Mouse (Mus musculus): Measurements from ENCODE around the gene Tmem210. TPM values are rescaled to one million over a fixed set of nuclear protein-coding genes. Genes with fewer than 3 reads are reported as not detected.
A peak's percentile ranks its signal among the peaks of the same experiment; 100 is the strongest.

Gene Tmem210
- polyA plus RNA-seq, 1 experiment from 2014 or later = not detected

DNA sequence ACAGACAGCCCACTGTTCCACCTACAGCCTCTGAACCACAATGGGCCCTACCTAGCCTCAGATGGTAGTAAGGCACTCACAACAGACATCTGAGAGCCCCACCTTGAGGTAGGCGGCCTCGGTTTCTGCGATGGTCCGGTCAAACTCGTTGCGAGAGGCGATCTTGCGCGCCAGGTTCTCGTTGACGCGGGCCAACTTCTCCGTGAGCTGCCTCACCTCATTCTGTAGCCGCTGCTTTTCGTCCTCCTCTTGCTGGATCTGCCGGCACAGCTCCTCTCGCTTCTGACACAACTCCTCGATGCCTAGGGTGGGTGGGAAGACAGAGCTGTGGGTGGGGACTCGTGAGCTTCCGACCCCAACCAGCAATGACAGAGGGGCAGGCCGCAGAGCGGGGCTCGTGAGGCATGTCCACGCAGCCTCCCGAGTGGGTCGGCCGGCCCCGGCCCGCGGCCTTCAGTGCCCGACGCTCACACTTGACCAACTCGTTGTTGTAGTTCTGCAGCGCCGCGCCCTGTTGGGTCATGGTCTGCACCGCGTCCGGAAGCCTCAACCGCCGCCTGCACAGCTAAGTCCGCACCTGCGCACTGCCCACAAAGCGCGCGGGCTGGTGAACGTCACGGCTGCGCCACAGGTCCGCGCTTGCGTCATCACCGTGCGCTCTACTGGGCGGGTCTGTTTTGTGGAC lies 16.0 kb upstream of the Tmem210 start, which contains the start of the genes Ssna1 and Anapc2:
TSS of gene Ssna1 (minus strand) at position 612 of the 685 bp plus-strand sequence.
TSS of gene Anapc2 (plus strand) at position 652 of the 685 bp plus-strand sequence.
- peaks cover 34% of the 10 kb centered on the region for H3K4me1 ChIP-seq (ENCODE audit: control insufficient read depth, insufficient read depth, low read length)
- H3K9me3 ChIP-seq (replicated peaks; ENCODE audit: control insufficient read depth, low read length) = no peaks in the 10 kb centered on the region
- under 1% methylated on average over 55 of the region's 55 CpGs for WGBS
- peaks cover 31% of the 10 kb centered on the region for H3K36me3 ChIP-seq (ENCODE audit: control insufficient read depth, insufficient read depth, low read length)
- peak; percentile 97 for ATAC-seq (ENCODE audit: insufficient read depth, low FRiP score)
- H3K27ac ChIP-seq (ENCODE audit: low read length) = peak within 1 kb of the TSS; percentile 94
- H3K9ac ChIP-seq (ENCODE audit: low read length) = peak within 1 kb of the TSS; percentile 94
- peak within 1 kb of the TSS; percentile 93 for H3K4me3 ChIP-seq (replicated peaks; ENCODE audit: low read length)
- H3K27me3 ChIP-seq (ENCODE audit: control insufficient read depth, insufficient read depth, low read length) = no peaks in the 10 kb centered on the region
- H3K4me2 ChIP-seq (ENCODE audit: low read depth, low read length) = peak within 1 kb of the TSS; percentile 94

DNA sequence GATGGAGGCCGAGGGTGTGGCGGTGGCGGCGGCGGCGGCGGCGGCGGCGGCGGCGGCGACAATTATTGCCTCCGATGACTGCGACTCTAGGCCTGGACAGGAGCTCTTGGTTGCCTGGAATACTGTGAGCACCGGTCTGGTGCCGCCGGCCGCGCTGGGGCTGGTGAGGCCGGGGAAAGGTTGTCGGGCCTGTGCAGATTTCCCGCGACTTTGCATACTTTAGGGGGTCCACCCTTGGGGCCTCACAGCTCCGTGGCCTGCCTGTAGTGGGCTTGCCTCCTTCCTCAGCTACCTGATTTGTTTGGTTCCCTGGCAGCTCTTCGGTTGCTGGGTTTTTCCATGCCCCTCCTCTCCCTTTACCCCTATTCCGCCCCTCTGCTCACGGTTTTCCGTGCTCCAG lies 15.4 kb upstream of the Tmem210 start:
- Histone ChIP-seq H3K4me2 (ENCODE audit: low read depth, low read length) (peak overlapping the region; percentile 94), H3K4me1 (ENCODE audit: control insufficient read depth, insufficient read depth, low read length) (peaks cover 28% of the 10 kb centered on the region), H3K4me3 (replicated peaks; ENCODE audit: low read length) (peak overlapping the region; percentile 93), H3K9me3 (replicated peaks; ENCODE audit: control insufficient read depth, low read length) (no peaks in the 10 kb centered on the region), H3K27ac (ENCODE audit: low read length) (peak overlapping the region; percentile 68), H3K9ac (ENCODE audit: low read length) (peak overlapping the region; percentile 94), H3K27me3 (ENCODE audit: control insufficient read depth, insufficient read depth, low read length) (no peaks in the 10 kb centered on the region), H3K36me3 (ENCODE audit: control insufficient read depth, insufficient read depth, low read length) (peaks cover 31% of the 10 kb centered on the region)
- WGBS = under 1% methylated on average over 29 of the region's 29 CpGs
- peak; percentile 37; the same call in 1 of the 2 replicates for ATAC-seq (ENCODE audit: insufficient read depth, low FRiP score)

DNA sequence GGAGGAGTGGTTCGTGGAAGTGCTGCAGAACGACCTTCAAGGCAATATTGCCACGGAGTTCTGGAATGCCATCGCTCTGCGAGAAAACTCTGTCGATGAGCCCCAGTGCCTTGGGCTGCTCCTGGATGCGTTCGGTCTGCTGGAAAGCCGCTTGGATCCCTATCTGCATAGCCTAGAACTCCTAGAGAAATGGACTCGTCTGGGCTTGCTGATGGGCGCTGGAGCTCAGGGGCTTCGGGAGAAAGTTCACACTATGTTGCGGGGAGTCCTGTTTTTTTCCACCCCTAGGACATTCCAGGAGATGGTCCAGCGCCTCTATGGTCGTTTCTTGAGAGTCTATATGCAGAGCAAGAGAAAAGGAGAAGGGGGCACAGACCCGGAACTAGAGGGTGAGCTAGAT lies 14.9 kb upstream of the Tmem210 start:
- peak overlapping the region; percentile 93 for H3K4me3 ChIP-seq (replicated peaks; ENCODE audit: low read length)
- H3K36me3 ChIP-seq (ENCODE audit: control insufficient read depth, insufficient read depth, low read length) = peaks cover 35% of the 10 kb centered on the region
- no peaks in the 10 kb centered on the region for H3K9me3 ChIP-seq (replicated peaks; ENCODE audit: control insufficient read depth, low read length)
- H3K27ac ChIP-seq (ENCODE audit: low read length) = peak overlapping the region; percentile 68; the same call in 1 of the 2 replicates
- H3K9ac ChIP-seq (ENCODE audit: low read length) = peak overlapping the region; percentile 94
- H3K4me1 ChIP-seq (ENCODE audit: control insufficient read depth, insufficient read depth, low read length) = peaks cover 23% of the 10 kb centered on the region
- H3K27me3 ChIP-seq (ENCODE audit: control insufficient read depth, insufficient read depth, low read length) = no peaks in the 10 kb centered on the region
- peak overlapping the region; percentile 94 for H3K4me2 ChIP-seq (ENCODE audit: low read depth, low read length)
- no peak for ATAC-seq (ENCODE audit: insufficient read depth, low FRiP score)
- WGBS = 33% methylated on average over 16 of the region's 16 CpGs

DNA sequence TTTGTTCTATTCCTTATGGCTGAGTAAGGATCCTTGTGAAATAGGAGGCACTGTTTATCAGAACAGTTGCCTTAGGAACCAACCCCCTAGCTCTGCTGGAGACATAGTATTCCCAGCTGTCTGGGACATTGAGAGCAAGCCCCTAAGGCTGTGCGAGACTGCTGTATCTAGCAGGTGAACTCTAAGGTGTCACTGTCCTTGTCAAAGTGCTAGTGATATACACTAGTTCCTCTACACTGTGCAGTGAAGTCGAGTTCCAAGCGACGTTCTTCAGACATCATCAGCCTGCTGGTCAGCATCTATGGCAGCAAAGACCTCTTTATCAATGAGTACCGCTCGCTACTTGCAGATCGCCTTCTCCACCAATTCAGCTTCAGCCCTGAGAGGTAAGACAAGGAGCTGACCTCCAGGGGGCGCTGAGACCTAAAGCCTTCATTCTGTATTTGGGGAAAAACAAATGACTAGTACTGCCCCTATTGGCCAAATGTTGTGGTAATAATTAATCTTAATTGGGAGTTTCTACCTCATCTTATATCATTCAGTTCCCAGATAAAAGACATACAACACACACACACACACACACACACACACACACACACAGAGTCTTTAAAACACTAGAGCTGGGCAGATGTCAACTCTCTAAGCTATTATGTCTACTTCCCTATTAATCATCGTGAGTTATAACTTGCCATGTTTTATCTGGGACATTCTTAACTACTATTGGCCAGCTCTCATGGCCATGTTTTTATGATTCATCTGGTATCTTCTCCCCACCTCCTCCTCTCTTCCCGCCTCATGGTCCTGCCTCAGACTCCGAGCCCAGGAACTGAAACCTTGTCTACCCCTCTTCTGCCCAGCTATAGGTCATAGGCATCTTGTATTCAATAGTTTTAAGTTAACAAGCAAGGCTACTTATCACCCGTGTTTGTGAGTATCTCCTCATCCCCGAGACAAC lies 8.7 kb upstream of the Tmem210 start:
- WGBS = 58% methylated on average over 13 of the region's 13 CpGs

DNA sequence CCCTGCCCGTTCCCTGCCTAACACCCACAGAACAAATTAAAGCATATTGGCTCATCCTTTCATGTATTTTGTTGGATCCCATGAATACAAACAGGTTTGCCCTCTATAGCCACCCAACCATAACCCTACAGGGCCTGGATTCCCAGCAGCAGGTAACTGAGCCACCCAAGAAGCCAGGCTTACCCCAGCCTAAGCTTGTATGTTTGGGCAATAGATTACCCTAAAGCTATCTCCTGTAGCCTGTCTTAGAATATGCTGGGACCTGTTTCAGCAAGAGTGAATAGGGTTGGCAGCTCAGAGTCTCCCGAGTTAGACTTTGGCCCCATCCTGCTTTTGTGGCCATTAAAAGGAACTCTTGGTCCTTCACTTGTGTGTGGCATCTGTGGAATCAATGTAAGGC lies 2.4 kb upstream of the Tmem210 start:
- Histone ChIP-seq H3K9ac (ENCODE audit: low read length) (no peak overlapping the region), H3K27ac (ENCODE audit: low read length) (peak overlapping the region; percentile 97), H3K4me1 (ENCODE audit: control insufficient read depth, insufficient read depth, low read length) (peaks cover 39% of the 10 kb centered on the region), H3K4me2 (ENCODE audit: low read depth, low read length) (no peak overlapping the region), H3K36me3 (ENCODE audit: control insufficient read depth, insufficient read depth, low read length) (peaks cover 14% of the 10 kb centered on the region), H3K4me3 (replicated peaks; ENCODE audit: low read length) (no peak overlapping the region), H3K27me3 (ENCODE audit: control insufficient read depth, insufficient read depth, low read length) (peaks cover 19% of the 10 kb centered on the region), H3K9me3 (replicated peaks; ENCODE audit: control insufficient read depth, low read length) (no peaks in the 10 kb centered on the region)
- no peak for ATAC-seq (ENCODE audit: insufficient read depth, low FRiP score)
- 77% methylated on average over 2 of the region's 2 CpGs for WGBS

More for the DNA sequence above, 8.7 kb upstream of the Tmem210 start:
- Histone ChIP-seq H3K4me3 (replicated peaks; ENCODE audit: low read length) (no peak overlapping the region), H3K36me3 (ENCODE audit: control insufficient read depth, insufficient read depth, low read length) (peaks cover 36% of the 10 kb centered on the region), H3K27ac (ENCODE audit: low read length) (no peak overlapping the region), H3K9ac (ENCODE audit: low read length) (no peak overlapping the region), H3K27me3 (ENCODE audit: control insufficient read depth, insufficient read depth, low read length) (no peaks in the 10 kb centered on the region), H3K9me3 (replicated peaks; ENCODE audit: control insufficient read depth, low read length) (no peaks in the 10 kb centered on the region), H3K4me2 (ENCODE audit: low read depth, low read length) (no peak overlapping the region), H3K4me1 (ENCODE audit: control insufficient read depth, insufficient read depth, low read length) (peaks cover 1% of the 10 kb centered on the region; the same call in 1 of the 2 replicates)
- peak; percentile 59; the same call in 1 of the 2 replicates for ATAC-seq (ENCODE audit: insufficient read depth, low FRiP score)

DNA sequence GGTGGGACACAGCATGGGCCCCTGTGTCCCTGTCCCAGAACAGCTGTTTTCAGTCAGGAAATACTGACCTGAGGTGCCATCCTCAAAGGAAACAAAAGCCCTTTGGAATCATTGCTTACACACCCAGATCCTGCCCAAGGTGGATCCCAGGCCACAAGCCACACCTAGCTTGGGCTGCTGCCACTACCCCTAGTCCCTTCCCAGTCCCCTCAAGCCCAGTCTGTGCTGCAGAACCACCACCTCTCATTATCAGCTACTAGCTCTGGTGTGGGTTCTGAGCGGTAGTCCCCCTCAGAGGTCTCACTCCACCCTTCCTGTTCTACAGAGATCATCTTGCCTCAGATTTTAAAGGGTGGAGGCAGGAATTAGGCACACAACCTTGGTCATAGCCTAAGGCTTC lies 1.6 kb upstream of the Tmem210 start:
- H3K36me3 ChIP-seq (ENCODE audit: control insufficient read depth, insufficient read depth, low read length) = peaks cover 14% of the 10 kb centered on the region
- WGBS = 44% methylated on average over 1 of the region's 1 CpGs
- peaks cover 39% of the 10 kb centered on the region for H3K4me1 ChIP-seq (ENCODE audit: control insufficient read depth, insufficient read depth, low read length)
- no peaks in the 10 kb centered on the region for H3K9me3 ChIP-seq (replicated peaks; ENCODE audit: control insufficient read depth, low read length)
- H3K4me3 ChIP-seq (replicated peaks; ENCODE audit: low read length) = no peak overlapping the region
- peaks cover 27% of the 10 kb centered on the region for H3K27me3 ChIP-seq (ENCODE audit: control insufficient read depth, insufficient read depth, low read length)
- peak overlapping the region; percentile 45; the same call in 1 of the 2 replicates for H3K9ac ChIP-seq (ENCODE audit: low read length)
- H3K4me2 ChIP-seq (ENCODE audit: low read depth, low read length) = peak overlapping the region; percentile 32; the same call in 1 of the 2 replicates
- peak overlapping the region; percentile 97 for H3K27ac ChIP-seq (ENCODE audit: low read length)
- ATAC-seq (ENCODE audit: insufficient read depth, low FRiP score) = 0 out of 2 replicates have a peak, but pooled peaks have one; percentile 35

DNA sequence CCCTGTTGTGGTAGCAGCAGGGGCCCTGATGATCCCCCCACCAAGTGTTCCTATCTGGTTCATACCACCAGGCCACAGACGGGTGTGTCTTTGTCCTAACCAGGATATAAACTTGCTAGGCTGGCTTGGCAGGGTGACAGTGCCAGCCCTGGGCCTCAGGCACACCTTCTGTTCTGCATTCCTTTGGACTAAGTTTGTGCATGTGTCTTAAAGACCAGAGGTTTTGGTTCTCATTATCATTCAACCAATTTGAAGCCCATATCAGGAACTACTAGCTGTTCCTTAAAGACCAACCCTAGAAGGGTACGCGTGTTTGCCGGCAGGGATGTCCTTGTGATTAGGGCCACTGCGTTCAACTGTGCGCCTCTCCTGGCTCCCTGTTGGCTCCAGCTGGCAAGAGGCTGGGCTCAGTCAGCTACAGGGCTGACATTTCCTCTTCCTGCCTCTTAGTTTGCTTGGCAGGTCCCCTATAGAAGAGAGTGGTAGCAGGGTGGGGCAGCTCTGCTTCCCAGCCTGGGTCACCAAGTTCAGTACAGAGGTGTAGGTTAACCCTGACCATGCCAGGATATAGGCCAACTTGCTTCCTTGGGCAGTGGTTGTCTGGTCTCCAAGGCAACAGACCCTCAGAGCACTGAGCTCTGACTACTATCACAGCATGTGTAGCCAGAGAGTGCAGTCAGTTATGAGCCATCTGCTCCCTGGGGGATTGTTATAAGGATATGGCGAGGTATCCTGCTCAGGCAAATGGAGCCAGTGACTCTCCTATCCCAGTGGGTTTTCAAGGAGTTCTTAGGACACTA lies 908 bp upstream of the Tmem210 start:
- peak overlapping the region; percentile 97 for H3K27ac ChIP-seq (ENCODE audit: low read length)
- H3K4me2 ChIP-seq (ENCODE audit: low read depth, low read length) = peak overlapping the region; percentile 32; the same call in 1 of the 2 replicates
- H3K9ac ChIP-seq (ENCODE audit: low read length) = peak overlapping the region; percentile 42; the same call in 1 of the 2 replicates
- H3K4me1 ChIP-seq (ENCODE audit: control insufficient read depth, insufficient read depth, low read length) = peaks cover 45% of the 10 kb centered on the region
- no peaks in the 10 kb centered on the region for H3K9me3 ChIP-seq (replicated peaks; ENCODE audit: control insufficient read depth, low read length)
- no peak overlapping the region for H3K4me3 ChIP-seq (replicated peaks; ENCODE audit: low read length)
- ATAC-seq (ENCODE audit: insufficient read depth, low FRiP score) = peak; percentile 80
- peaks cover 14% of the 10 kb centered on the region for H3K36me3 ChIP-seq (ENCODE audit: control insufficient read depth, insufficient read depth, low read length)
- WGBS = 27% methylated on average over 7 of the region's 7 CpGs
- H3K27me3 ChIP-seq (ENCODE audit: control insufficient read depth, insufficient read depth, low read length) = peaks cover 34% of the 10 kb centered on the region

DNA sequence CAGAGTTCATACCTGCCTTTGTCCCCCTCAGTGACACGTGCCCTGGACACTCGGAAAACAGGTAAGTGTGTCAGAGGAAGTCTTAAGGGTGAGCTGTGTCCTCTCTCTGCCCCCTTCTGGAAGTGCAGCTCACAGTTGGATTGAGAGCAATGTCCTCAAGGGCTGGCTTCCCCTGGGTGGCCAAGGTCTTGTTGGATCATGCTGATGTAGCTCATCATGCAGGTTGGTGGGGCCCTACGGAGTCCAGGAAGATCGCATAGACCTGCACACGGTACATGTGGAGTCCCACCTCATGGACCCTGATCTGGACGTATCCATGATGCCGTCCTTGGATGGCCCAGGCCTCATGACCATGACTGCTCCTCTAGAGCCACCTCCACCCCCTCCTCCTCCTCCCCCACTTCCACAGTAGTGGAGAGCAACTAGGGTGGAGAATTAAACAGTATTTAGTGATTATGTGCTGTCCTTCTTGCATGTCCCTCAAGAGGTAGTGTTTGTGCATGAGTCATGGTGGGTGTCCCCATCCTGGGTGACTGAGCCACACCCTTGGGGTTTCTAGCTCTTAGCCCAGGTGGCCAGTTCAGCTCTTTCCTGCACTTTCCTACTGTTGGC lies 895 bp downstream of the Tmem210 start:
- peaks cover 45% of the 10 kb centered on the region for H3K27me3 ChIP-seq (ENCODE audit: control insufficient read depth, insufficient read depth, low read length)
- WGBS = 75% methylated on average over 7 of the region's 7 CpGs

More for the DNA sequence above, 895 bp downstream of the Tmem210 start:
- Histone ChIP-seq H3K4me3 (replicated peaks; ENCODE audit: low read length) (no peak overlapping the region), H3K9ac (ENCODE audit: low read length) (no peak overlapping the region), H3K4me1 (ENCODE audit: control insufficient read depth, insufficient read depth, low read length) (peaks cover 52% of the 10 kb centered on the region), H3K36me3 (ENCODE audit: control insufficient read depth, insufficient read depth, low read length) (peaks cover 14% of the 10 kb centered on the region), H3K27ac (ENCODE audit: low read length) (peak overlapping the region; percentile 97), H3K9me3 (replicated peaks; ENCODE audit: control insufficient read depth, low read length) (no peaks in the 10 kb centered on the region), H3K4me2 (ENCODE audit: low read depth, low read length) (no peak overlapping the region)
- no peak for ATAC-seq (ENCODE audit: insufficient read depth, low FRiP score)
